Mouse (Mus musculus) midbrain, postnatal 0 days (tissue): Measurements from ENCODE around the gene Tfap2e. TPM values are rescaled to one million over a fixed set of nuclear protein-coding genes. Genes with fewer than 3 reads are reported as not detected.

Experiments used
- ATAC-seq: fragments of 200-750 bp; cut with Nextera tagmentation; 2 replicates; pipeline ENCODE4 v1.8.0; 2017; ENCODE audit warnings: moderate number of reproducible peaks, mild to moderate bottlenecking, moderate TSS enrichment, moderate library complexity; ENCODE audit not compliant: low FRiP score
- DNase-seq: peaks from one replicate; pipeline ENCODE4 v3.0.0-alpha.2; 2015; ENCODE audit warnings: low spot score
- H3K27ac ChIP-seq: fragments of 300-500 bp; sonication (generic); 2 replicates; pipeline ENCODE4 v1.5.1; 2014; ENCODE audit warnings: low read depth, mild to moderate bottlenecking, low read length, mixed read lengths
- H3K27me3 ChIP-seq: fragments of 300-500 bp; sonication (generic); 2 replicates; pipeline ENCODE4 v1.6.1; 2014; ENCODE audit warnings: low read length, control low read depth, mixed read lengths; ENCODE audit not compliant: insufficient read depth
- H3K36me3 ChIP-seq: fragments of 300-500 bp; sonication (generic); 2 replicates; pipeline ENCODE4 v1.6.1; 2014; ENCODE audit warnings: low read length, control low read depth, mixed read lengths; ENCODE audit not compliant: insufficient read depth
- H3K4me1 ChIP-seq: fragments of 300-500 bp; sonication (generic); 2 replicates; pipeline ENCODE4 v1.6.1; 2014; ENCODE audit warnings: mild to moderate bottlenecking, control low read depth, antibody characterized with exemption, low read length, mixed read lengths; ENCODE audit not compliant: insufficient read depth
- H3K4me2 ChIP-seq: fragments of 300-500 bp; sonication (generic); 2 replicates; pipeline ENCODE4 v1.6.1; 2014; ENCODE audit warnings: low read depth, mild to moderate bottlenecking, low read length, mixed read lengths; ENCODE audit not compliant: poor library complexity, severe bottlenecking
- H3K4me3 ChIP-seq: fragments of 300-500 bp; sonication (generic); 2 replicates; pipeline ENCODE4 v1.5.1; 2014; ENCODE audit warnings: low read depth, mild to moderate bottlenecking, low read length, moderate library complexity
- H3K9ac ChIP-seq: fragments of 300-500 bp; sonication (generic); replicated peaks from 2 replicates; pipeline ENCODE4 v1.6.1; 2014; ENCODE audit warnings: mild to moderate bottlenecking, low read length, moderate library complexity, mixed read lengths; ENCODE audit not compliant: poor library complexity, severe bottlenecking
- H3K9me3 ChIP-seq: fragments of 300-500 bp; sonication (generic); 2 replicates; pipeline ENCODE4 v1.6.1; 2016; ENCODE audit warnings: low read length, control low read depth
- CTCF ChIP-seq: IDR thresholded peaks from 2 replicates; pipeline ENCODE4 v1.5.1; 2016; ENCODE audit warnings: antibody characterized with exemption, mild to moderate bottlenecking
- whole genome bisulfite sequencing: fragments of 180-500 bp; shearing (Covaris S2); extraction: QIAGEN DNeasy Blood & Tissue Kit; methylation state at CpG from one replicate; pipeline ENCODE4 v1.1.7; 2014; 5-methylcytosine and 5-hydroxymethylcytosine counted together
- polyA plus RNA-seq: library from polyadenylated mRNA; unstranded; fragments of >200 nt; fragmentation: Nextera tagmentation; extraction: Ambion mirVana; gene quantifications from 2 replicates; pipeline ENCODE4 v1.2.1, GENCODE M21; 2015
- total RNA-seq: library from RNA; depleted of rRNA; stranded (reverse); fragments of >200 nt; gene quantifications from 2 replicates; pipeline ENCODE4 v1.2.3, GENCODE M21; 2014

Tfap2e gene
- total and polyA plus RNA-seq, 2 experiments from 2014 or later: 0.31 TPM; not detected in 1

GRCm38 (mm10) chr4:126744831-126745230, 8.8 kb upstream of the Tfap2e start:
- WGBS: 91% methylated on average over 14 of the region's 14 CpGs
- H3K36me3 ChIP-seq: peaks cover 52% of the 10 kb centered on the region
- H3K4me3 ChIP-seq: no peak overlapping the region
- peaks cover 9% of the 10 kb centered on the region; the same call in 1 of the 2 replicates for H3K27me3 ChIP-seq
- ATAC-seq (0 out of 2 replicates have a peak, but pooled peaks have one; percentile 4), DNase-seq (no peak)
- H3K4me2 ChIP-seq: no peak overlapping the region
- H3K27ac ChIP-seq: no peak overlapping the region
- no peak overlapping the region for H3K9ac ChIP-seq
- H3K4me1 ChIP-seq: no peaks in the 10 kb centered on the region
- no peak for TF ChIP-seq CTCF
- H3K9me3 ChIP-seq: no peaks in the 10 kb centered on the region

GRCm38 (mm10) chr4:126743713-126744112, 7.7 kb upstream of the Tfap2e start:
- peaks cover 43% of the 10 kb centered on the region for H3K36me3 ChIP-seq
- no peak for ATAC-seq

GRCm38 (mm10) chr4:126742976-126743375, 6.9 kb upstream of the Tfap2e start:
- WGBS: 63% methylated on average over 2 of the region's 2 CpGs
- H3K4me1 ChIP-seq: no peaks in the 10 kb centered on the region
- H3K9ac ChIP-seq: no peak overlapping the region
- H3K36me3 ChIP-seq: peaks cover 36% of the 10 kb centered on the region
- no peak overlapping the region for H3K27ac ChIP-seq
- DNase-seq: no peak
- no peak for ATAC-seq
- peaks cover 27% of the 10 kb centered on the region for H3K27me3 ChIP-seq
- no peak overlapping the region for H3K4me3 ChIP-seq
- H3K4me2 ChIP-seq: no peak overlapping the region
- no peak for TF ChIP-seq CTCF
- H3K9me3 ChIP-seq: no peaks in the 10 kb centered on the region

More at GRCm38 (mm10) chr4:126743713-126744112, 7.7 kb upstream of the Tfap2e start:
- 15% methylated on average over 11 of the region's 11 CpGs for WGBS
- Histone ChIP-seq H3K9ac (no peak overlapping the region), H3K27ac (no peak overlapping the region), H3K4me3 (no peak overlapping the region), H3K27me3 (peaks cover 20% of the 10 kb centered on the region; the same call in 1 of the 2 replicates), H3K4me1 (no peaks in the 10 kb centered on the region), H3K9me3 (no peaks in the 10 kb centered on the region), H3K4me2 (no peak overlapping the region)
- DNase-seq: no peak
- TF ChIP-seq CTCF: no peak

GRCm38 (mm10) chr4:126741448-126741847, 5.4 kb upstream of the Tfap2e start:
- DNase-seq (peak; percentile 86), ATAC-seq (no peak)
- H3K27ac ChIP-seq: no peak overlapping the region
- H3K4me1 ChIP-seq: no peaks in the 10 kb centered on the region
- TF ChIP-seq CTCF: peak; percentile 92
- 5% methylated on average over 12 of the region's 12 CpGs for WGBS
- H3K4me2 ChIP-seq: no peak overlapping the region
- no peak overlapping the region for H3K4me3 ChIP-seq
- no peaks in the 10 kb centered on the region for H3K9me3 ChIP-seq
- peaks cover 38% of the 10 kb centered on the region for H3K27me3 ChIP-seq
- H3K9ac ChIP-seq: no peak overlapping the region
- peaks cover 28% of the 10 kb centered on the region for H3K36me3 ChIP-seq

GRCm38 (mm10) chr4:126739966-126740676, 4.1 kb upstream of the Tfap2e start:
- ATAC-seq: no peak
- H3K27me3 ChIP-seq: peaks cover 49% of the 10 kb centered on the region
- H3K27ac ChIP-seq: no peak overlapping the region
- no peak overlapping the region for H3K9ac ChIP-seq
- no peak overlapping the region for H3K4me3 ChIP-seq
- peaks cover 17% of the 10 kb centered on the region for H3K36me3 ChIP-seq
- peak; percentile 52 for TF ChIP-seq CTCF
- no peaks in the 10 kb centered on the region for H3K9me3 ChIP-seq
- H3K4me2 ChIP-seq: no peak overlapping the region
- WGBS: 13% methylated on average over 10 of the region's 10 CpGs
- H3K4me1 ChIP-seq: 0 out of 2 replicates have a peak, but pooled peaks cover 3% of the 10 kb centered on the region
- no peak for DNase-seq

- H3K9me3 ChIP-seq: no peaks in the 10 kb centered on the region
- DNase-seq (no peak), ATAC-seq (no peak; the same call in 1 of the 2 replicates)
- peak overlapping the region; percentile 29 for H3K4me3 ChIP-seq
- no peak overlapping the region for H3K27ac ChIP-seq
- peak overlapping the region; percentile 41 for H3K4me2 ChIP-seq
- H3K9ac ChIP-seq: no peak overlapping the region
- H3K4me1 ChIP-seq: 0 out of 2 replicates have a peak, but pooled peaks cover 3% of the 10 kb centered on the region
- 3% methylated on average over 43 of the region's 62 CpGs for WGBS
- no peak for TF ChIP-seq CTCF
- H3K36me3 ChIP-seq: no peaks in the 10 kb centered on the region
- H3K27me3 ChIP-seq: peaks cover 85% of the 10 kb centered on the region
Observed at GRCm38 (mm10) chr4:126735382-126736000, 549 bp downstream of the Tfap2e start.
